Mouse (Mus musculus) limb, embryonic 11.5 days (tissue): Measurements from ENCODE around the gene Fgfr2. TPM values are rescaled to one million over a fixed set of nuclear protein-coding genes. Genes with fewer than 3 reads are reported as not detected.
A peak's percentile ranks its signal among the peaks of the same experiment; 100 is the strongest.

Source experiments
- ATAC-seq: fragments of 200-750 bp; cut with Nextera tagmentation; 2 replicates; pipeline ENCODE4 v1.8.0; 2017; ENCODE audit warnings: low read depth; ENCODE audit not compliant: insufficient number of reproducible peaks, low FRiP score, low TSS enrichment
- DNase-seq: peaks from one replicate; pipeline ENCODE4 v3.0.0-alpha.2; 2015; ENCODE audit warnings: low spot score
- H3K27ac ChIP-seq: fragments of 300-500 bp; sonication (generic); replicated peaks from 2 replicates; pipeline ENCODE4 v1.5.1; 2014; ENCODE audit warnings: low read depth, mild to moderate bottlenecking, low read length
- H3K27me3 ChIP-seq: fragments of 300-500 bp; sonication (generic); 2 replicates; pipeline ENCODE4 v1.6.1; 2014; ENCODE audit warnings: mild to moderate bottlenecking, low read length, mixed read lengths; ENCODE audit not compliant: control insufficient read depth, insufficient read depth
- H3K36me3 ChIP-seq: fragments of 300-500 bp; sonication (generic); 2 replicates; pipeline ENCODE4 v1.6.1; 2014; ENCODE audit warnings: mild to moderate bottlenecking, low read length, moderate library complexity, mixed read lengths; ENCODE audit not compliant: control insufficient read depth, insufficient read depth
- H3K4me1 ChIP-seq: fragments of 300-500 bp; sonication (generic); 2 replicates; pipeline ENCODE4 v1.6.1; 2014; ENCODE audit warnings: low read length, mixed read lengths; ENCODE audit not compliant: control insufficient read depth, insufficient read depth
- H3K4me2 ChIP-seq: fragments of 300-500 bp; sonication (generic); 2 replicates; pipeline ENCODE4 v1.6.1; 2014; ENCODE audit warnings: low read depth, mild to moderate bottlenecking, moderate library complexity; ENCODE audit not compliant: severe bottlenecking
- H3K4me3 ChIP-seq: fragments of 300-500 bp; sonication (generic); 2 replicates; pipeline ENCODE4 v1.5.1; 2014; ENCODE audit warnings: low read depth, low read length
- H3K9ac ChIP-seq: fragments of 300-500 bp; sonication (generic); 2 replicates; pipeline ENCODE4 v1.6.1; 2014; ENCODE audit warnings: mild to moderate bottlenecking, low read length
- H3K9me3 ChIP-seq: fragments of 300-500 bp; sonication (generic); 2 replicates; pipeline ENCODE4 v1.6.1; 2016; ENCODE audit warnings: low read length; ENCODE audit not compliant: control insufficient read depth
- WGBS: fragments of 180-500 bp; shearing (Covaris S2); extraction: QIAGEN DNeasy Blood & Tissue Kit; methylation state at CpG from one replicate; pipeline ENCODE4 v1.1.7; 2014; 5-methylcytosine and 5-hydroxymethylcytosine counted together
- polyA plus RNA-seq: library from polyadenylated mRNA; unstranded; fragments of >200 nt; fragmentation: Nextera tagmentation; extraction: Ambion mirVana; gene quantifications from 2 replicates; pipeline ENCODE4 v1.2.1, GENCODE M21; 2014

Fgfr2 gene
- polyA plus RNA-seq, 1 experiment from 2014 or later: 60.1 TPM

GRCm38 (mm10) chr7:130768151-130768550, 2355.0 kb downstream of the Fgfr2 start:
- ATAC-seq (no peak), DNase-seq (no peak)
- Histone ChIP-seq H3K4me2 (no peak overlapping the region), H3K9me3 (no peaks in the 10 kb centered on the region), H3K9ac (no peak overlapping the region), H3K27ac (no peak overlapping the region), H3K4me1 (no peaks in the 10 kb centered on the region), H3K27me3 (no peaks in the 10 kb centered on the region), H3K36me3 (no peaks in the 10 kb centered on the region; the same call in 1 of the 2 replicates), H3K4me3 (no peak overlapping the region)
- WGBS: 89% methylated on average over 4 of the region's 4 CpGs

GRCm38 (mm10) chr7:130766411-130767170, 2356.6 kb downstream of the Fgfr2 start:
- H3K4me3 ChIP-seq: no peak overlapping the region
- no peaks in the 10 kb centered on the region for H3K9me3 ChIP-seq
- no peak for DNase-seq
- no peaks in the 10 kb centered on the region for H3K27me3 ChIP-seq
- H3K9ac ChIP-seq: no peak overlapping the region
- ATAC-seq: no peak
- no peaks in the 10 kb centered on the region for H3K4me1 ChIP-seq
- no peak overlapping the region for H3K27ac ChIP-seq
- WGBS: 71% methylated on average over 30 of the region's 30 CpGs
- H3K36me3 ChIP-seq: no peaks in the 10 kb centered on the region; the same call in 1 of the 2 replicates
- no peak overlapping the region for H3K4me2 ChIP-seq

GRCm38 (mm10) chr7:130764160-130764559, 2359.0 kb downstream of the Fgfr2 start:
- ATAC-seq (no peak), DNase-seq (no peak)
- H3K4me1 ChIP-seq: no peaks in the 10 kb centered on the region
- no peak overlapping the region for H3K4me3 ChIP-seq
- H3K4me2 ChIP-seq: no peak overlapping the region
- peaks cover 6% of the 10 kb centered on the region for H3K36me3 ChIP-seq
- H3K9ac ChIP-seq: no peak overlapping the region
- no peaks in the 10 kb centered on the region for H3K27me3 ChIP-seq
- H3K27ac ChIP-seq: no peak overlapping the region
- H3K9me3 ChIP-seq: no peaks in the 10 kb centered on the region
- WGBS: 96% methylated on average over 17 of the region's 17 CpGs

GRCm38 (mm10) chr7:130762071-130762897, 2360.9 kb downstream of the Fgfr2 start:
- Histone ChIP-seq H3K36me3 (peaks cover 6% of the 10 kb centered on the region), H3K27ac (no peak overlapping the region)
- ATAC-seq: peak; percentile 65

GRCm38 (mm10) chr7:130757326-130757865, 2365.8 kb downstream of the Fgfr2 start:
- WGBS: 93% methylated on average over 11 of the region's 11 CpGs
- Histone ChIP-seq H3K9me3 (no peaks in the 10 kb centered on the region), H3K9ac (no peak overlapping the region), H3K4me3 (no peak overlapping the region), H3K4me2 (no peak overlapping the region), H3K4me1 (no peaks in the 10 kb centered on the region), H3K36me3 (peaks cover 6% of the 10 kb centered on the region), H3K27me3 (no peaks in the 10 kb centered on the region), H3K27ac (no peak overlapping the region)
- no peak for DNase-seq
- ATAC-seq: no peak

More at GRCm38 (mm10) chr7:130762071-130762897, 2360.9 kb downstream of the Fgfr2 start:
- H3K27me3 ChIP-seq: no peaks in the 10 kb centered on the region
- peak; percentile 81 for DNase-seq
- 44% methylated on average over 17 of the region's 17 CpGs for WGBS
- H3K9me3 ChIP-seq: no peaks in the 10 kb centered on the region
- no peak overlapping the region for H3K4me2 ChIP-seq
- H3K4me3 ChIP-seq: no peak overlapping the region
- H3K4me1 ChIP-seq: no peaks in the 10 kb centered on the region
- no peak overlapping the region for H3K9ac ChIP-seq

GRCm38 (mm10) chr7:130756343-130756835, 2366.8 kb downstream of the Fgfr2 start:
- WGBS: 91% methylated on average over 7 of the region's 7 CpGs
- ATAC-seq (no peak), DNase-seq (no peak)

GRCm38 (mm10) chr7:130754790-130755189, 2368.4 kb downstream of the Fgfr2 start:
- Histone ChIP-seq H3K4me1 (peaks cover 5% of the 10 kb centered on the region; the same call in 1 of the 2 replicates), H3K9me3 (no peaks in the 10 kb centered on the region), H3K36me3 (0 out of 2 replicates have a peak, but pooled peaks cover 2% of the 10 kb centered on the region), H3K4me3 (no peak overlapping the region), H3K9ac (no peak overlapping the region), H3K27me3 (no peaks in the 10 kb centered on the region), H3K27ac (no peak overlapping the region), H3K4me2 (no peak overlapping the region)
- WGBS: 98% methylated on average over 2 of the region's 2 CpGs
- ATAC-seq (no peak), DNase-seq (no peak)

More at GRCm38 (mm10) chr7:130756343-130756835, 2366.8 kb downstream of the Fgfr2 start:
- Histone ChIP-seq H3K27me3 (no peaks in the 10 kb centered on the region), H3K4me3 (no peak overlapping the region), H3K4me2 (no peak overlapping the region), H3K9me3 (no peaks in the 10 kb centered on the region), H3K36me3 (peaks cover 6% of the 10 kb centered on the region), H3K9ac (no peak overlapping the region), H3K27ac (no peak overlapping the region), H3K4me1 (no peaks in the 10 kb centered on the region)

- Histone ChIP-seq H3K4me3 (no peak overlapping the region), H3K4me2 (no peak overlapping the region), H3K27me3 (no peaks in the 10 kb centered on the region), H3K4me1 (peaks cover 5% of the 10 kb centered on the region; the same call in 1 of the 2 replicates), H3K9ac (no peak overlapping the region), H3K27ac (no peak overlapping the region), H3K36me3 (no peaks in the 10 kb centered on the region), H3K9me3 (no peaks in the 10 kb centered on the region)
- DNase-seq: no peak
- ATAC-seq: no peak
- 67% methylated on average over 9 of the region's 9 CpGs for WGBS
These were observed 2371.5 kb downstream of the Fgfr2 start for GRCm38 (mm10) chr7:130751678-130752077.
